Mouse (Mus musculus) gastrocnemius, adult 18-20 months (tissue): ENCODE results near the gene Ffar4. TPM values are rescaled to one million over a fixed set of nuclear protein-coding genes. Genes with fewer than 3 reads are reported as not detected.

Source experiments
- DNase-seq: peaks from one replicate; pipeline ENCODE4 v3.0.0; 2021; ENCODE audit warnings: low spot score
- total RNA-seq, 2 experiments: library from RNA; stranded (reverse); gene quantifications; 2 replicates each; pipeline ENCODE4 v1.2.3; 2021

Ffar4 gene
- total RNA-seq, 2 experiments from 2014 or later, result not detected

DNA sequence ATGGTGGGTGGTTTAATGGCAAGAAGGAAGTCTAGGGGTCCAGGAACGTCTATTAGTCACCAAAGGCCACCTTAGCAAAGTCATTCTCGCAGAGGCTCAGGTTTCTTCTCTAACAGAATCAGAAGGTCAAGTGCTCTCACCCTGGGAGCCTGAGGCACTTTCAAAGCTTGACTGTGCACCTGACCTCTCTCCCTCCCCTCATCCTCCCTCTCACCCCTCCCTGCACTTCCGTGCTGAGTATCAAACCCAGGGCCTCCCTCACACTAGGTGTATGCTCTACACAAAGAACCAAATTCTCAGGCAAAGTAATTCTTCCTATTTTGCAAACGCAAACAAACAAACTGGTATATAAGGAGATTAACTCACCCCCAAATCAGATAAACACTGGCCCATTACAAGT is 640 bp upstream of the Ffar4 start:
- no peak for DNase-seq

DNA sequence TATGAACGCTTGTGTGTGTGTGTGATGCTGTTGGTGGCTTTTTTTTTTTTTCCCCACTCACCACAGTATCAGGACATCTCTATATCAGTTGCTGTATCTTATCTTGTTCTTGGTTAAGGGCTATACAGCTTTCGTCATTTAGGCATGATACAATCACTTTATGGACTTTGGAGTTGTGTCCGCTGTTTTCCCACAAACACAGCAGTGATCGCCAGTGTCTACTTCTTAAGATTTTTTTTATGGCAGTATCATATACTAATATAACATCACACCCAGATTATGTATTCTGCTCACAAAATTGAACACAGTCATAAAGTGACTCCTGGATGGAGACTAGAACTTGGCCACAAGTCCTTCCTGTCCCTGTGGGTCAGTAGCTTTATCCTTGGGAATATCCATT is 11.0 kb downstream of the Ffar4 start:
- no peak for DNase-seq

DNA sequence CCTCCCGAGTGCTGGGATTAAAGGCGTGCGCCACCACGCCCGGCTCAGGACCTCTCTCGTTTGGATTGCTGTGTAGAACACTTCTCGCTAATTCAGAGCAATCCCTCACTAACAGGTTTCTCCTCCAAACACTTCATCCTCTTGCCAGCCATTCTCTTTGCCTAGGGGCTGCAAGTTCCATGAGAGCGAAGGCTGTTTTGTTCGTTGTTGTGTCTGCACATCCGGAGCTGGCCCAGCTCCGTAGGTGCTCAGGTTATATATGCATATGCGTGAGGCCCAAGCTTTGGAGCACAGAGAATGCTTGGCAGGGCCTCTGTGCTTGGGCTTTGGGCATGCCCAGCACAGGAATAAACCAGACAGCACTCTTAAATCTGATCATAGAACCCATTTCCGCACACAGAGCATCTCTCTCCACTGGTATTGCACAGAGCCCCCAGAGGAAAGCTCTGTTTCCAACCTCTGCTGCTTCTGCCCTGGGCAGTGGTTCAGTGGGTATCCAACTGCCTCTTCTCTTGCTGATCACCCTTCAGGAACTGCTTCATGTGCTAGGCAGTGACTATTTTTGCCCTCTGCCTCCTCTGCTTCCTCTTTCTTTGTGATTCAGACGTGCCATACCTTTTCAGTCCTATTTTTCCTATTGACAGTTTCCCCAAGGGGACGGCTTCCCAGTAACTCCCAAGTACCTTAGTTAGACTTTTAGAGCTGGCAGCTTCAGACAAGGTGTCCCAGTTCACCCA is 12.8 kb downstream of the Ffar4 start:
- DNase-seq, result no peak

DNA sequence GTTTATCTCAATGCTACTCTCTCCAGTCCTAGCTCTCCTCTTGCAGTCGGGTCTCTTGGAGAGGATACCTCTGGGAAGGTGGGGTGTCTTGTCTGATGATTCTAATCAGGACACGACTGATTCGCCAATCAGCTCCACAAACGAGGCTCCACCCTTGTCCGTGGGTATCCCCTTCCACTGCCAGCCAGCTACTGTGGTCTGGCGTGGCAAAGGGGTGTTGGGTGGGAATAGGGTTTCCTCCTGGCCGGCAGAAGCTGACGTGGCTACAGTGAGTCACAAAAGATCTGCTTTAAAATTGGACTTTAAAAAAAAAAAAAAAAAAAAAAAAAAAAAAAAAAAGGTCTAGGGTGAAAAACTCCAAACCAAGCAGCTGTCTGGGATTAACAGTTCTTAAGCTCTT is 14.2 kb downstream of the Ffar4 start:
- DNase-seq, result no peak

DNA sequence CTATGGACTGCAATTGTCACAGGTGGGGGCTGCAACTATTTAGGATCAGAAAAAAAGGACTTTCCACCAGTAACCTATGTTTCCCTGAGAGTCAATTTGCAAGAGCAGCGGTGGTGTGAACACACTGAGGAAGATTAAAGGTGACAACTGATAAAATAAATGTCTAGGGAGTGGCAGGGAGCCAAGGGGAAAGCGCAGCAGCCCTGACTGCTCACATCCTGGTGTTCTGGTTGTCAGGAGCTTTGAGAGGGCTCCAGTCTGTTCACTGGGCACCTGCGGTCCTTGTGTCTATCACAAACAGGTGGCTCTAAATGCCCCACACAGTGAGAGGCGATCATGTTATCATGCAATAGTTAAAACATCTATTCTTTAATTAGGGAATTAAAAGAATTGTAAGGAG is 15.7 kb downstream of the Ffar4 start:
- no peak for DNase-seq

DNA sequence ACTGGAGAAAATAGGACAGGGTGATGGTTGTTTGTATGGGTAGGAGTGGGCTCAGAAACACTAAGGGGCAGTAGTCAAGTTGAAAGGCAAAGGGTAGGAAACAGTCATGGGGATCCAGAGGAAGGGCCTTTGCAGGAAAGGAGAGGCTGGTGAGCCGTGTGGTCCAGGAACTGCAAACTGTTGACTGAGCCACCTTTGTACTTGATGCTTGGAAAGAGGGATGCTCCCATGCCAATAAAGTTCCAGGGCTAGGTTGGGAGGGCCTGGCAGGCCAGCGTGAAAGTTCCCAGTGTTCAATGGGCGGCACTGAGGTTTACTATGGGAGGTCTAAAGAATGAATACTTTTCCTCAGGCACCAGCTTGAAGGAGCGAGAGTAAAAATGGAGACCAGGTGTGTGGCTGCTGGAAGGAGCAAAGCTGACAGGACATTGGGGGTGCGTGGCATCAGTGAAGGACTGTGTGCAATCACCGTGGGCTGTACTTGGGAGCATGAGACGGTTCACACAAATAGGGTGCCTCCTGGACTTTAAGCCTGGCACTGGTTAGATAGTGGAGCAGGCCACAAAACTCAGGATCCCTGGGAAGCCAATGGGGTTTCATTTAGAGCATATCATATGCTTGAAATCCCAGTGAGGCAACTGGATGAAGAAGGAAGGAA is 18.1 kb downstream of the Ffar4 start:
- no peak for DNase-seq

DNA sequence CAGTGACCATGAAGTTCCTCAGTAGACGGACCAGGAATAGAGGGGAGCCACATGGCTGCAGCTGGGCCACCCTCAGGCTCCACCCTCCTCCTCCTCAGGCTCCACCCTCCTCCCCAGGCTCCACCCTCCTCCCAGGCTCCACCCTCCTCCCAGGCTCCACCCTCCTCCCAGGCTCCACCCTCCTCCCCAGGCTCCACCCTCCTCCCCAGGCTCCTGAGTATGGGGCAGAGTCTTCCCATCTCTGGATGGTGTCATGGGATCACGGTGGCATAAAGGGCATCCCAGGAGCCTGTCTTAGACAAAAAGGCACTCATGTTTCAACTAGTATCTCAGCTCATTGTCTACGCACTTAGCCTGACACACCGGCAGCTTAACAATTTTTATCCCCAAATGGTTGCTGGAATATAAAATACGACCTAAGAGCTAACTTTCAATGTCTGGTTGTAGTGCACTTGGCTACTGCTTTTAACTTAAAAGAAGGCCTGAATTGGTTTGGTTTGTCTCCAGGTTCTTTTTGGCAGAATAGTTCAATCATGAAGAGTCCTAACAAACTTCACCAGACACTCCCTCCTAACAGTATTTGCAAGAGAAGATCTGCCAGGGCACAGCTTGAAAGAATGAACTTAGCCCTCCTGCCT is 23.4 kb downstream of the Ffar4 start:
- DNase-seq, result no peak

DNA sequence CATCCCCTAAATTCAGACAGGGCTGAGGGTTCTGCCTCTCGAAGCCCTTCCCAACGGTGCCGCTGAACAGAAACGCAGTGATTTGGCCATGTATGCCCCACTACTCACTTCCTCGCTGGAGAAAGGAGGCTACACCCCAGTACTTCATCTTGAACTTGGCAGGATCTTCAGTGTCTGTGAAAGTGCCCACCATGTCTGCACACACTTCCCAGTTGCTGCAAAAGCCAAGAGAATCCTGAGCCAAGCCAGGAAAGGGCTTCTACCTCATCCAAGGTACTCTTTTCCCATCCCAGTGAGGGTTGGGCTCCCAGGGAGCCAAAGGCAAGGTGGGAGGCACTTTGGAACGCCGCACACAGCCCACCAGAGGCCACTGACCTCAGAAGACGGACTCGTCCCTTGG is 27.1 kb downstream of the Ffar4 start:
- DNase-seq, result no peak

DNA sequence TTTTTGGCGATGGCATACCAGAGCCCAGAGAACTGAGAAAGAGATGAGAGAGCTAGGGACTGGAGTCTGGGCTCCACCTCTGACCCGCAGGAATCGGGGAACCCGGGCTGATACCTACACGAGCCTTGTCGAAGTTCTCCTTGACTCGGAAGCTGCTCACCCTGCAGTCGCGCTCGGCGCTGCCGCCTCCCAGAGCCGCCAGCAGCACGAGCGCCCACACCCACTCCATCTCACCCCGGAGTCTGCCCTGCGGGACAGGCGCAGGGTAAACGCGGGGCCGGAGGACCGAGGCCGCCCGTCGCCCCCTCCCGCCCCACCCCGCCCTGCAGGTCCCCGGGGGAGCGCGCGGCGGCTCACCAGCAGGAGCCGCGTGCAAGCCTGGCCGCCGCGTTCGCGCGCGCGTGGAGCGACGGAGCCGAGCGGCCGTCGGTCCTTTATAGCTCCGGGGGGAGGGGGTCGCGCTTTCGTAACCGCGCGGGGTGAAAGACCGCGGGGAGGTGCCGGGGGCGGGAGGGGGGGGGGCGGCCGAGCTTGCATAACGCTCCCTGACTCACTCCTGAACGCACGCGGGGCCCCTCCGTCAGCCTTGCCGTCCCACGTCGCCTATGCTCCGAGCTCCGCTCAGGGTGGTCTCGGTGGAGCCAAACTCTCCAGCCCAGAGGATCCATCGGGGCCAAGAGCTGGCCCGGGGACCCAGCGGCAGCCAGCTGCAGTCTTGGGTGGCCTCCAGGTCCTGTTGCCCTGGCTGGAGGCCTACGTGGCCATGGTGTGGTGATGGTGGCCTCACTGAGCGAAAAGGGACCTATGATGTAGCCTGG is 27.7 kb downstream of the Ffar4 start:
- DNase-seq, result peak; percentile 6

DNA sequence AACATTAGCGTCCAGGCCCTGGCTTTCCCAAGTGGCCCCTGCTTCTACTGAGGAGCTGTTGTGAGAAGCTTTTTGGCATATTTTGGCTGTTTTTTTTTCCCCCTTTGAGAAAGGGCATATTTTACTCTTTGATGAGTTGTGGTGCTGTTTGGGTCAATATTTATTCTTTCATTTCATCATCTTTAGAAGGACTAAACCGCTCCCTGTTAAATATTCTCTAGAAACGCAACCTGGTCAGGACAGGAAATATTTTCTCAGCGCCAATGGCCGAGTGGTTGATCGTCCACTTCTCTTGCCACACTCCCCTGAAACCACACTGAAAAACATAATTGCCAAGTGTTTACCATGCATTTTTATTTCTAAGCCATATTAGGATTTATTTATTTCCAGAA is 28.3 kb downstream of the Ffar4 start, which contains the start of gene Rbp4:
Gene Rbp4 (minus strand): TSS at position 63 of the 392 bp plus-strand sequence.
- DNase-seq, result no peak

DNA sequence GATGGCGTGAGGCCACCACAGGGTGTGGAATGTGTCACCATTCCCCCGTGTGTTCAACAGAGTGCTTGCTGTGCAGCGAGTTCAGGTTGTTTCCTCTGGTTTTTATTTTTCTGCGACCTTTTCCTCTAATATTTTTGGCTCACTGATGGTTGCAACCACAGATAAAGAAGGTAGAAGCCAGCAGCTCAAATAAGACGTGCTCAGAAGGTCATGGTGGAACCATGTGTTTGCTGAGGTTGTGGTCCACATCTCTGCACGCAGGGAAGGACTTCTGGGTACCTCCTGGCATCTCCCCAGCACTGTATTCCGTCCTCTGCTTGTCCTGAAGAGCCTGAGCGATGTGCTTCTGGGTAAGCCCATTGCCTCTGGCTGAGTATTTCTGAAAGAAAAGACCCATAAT is 29.8 kb downstream of the Ffar4 start:
- no peak for DNase-seq

DNA sequence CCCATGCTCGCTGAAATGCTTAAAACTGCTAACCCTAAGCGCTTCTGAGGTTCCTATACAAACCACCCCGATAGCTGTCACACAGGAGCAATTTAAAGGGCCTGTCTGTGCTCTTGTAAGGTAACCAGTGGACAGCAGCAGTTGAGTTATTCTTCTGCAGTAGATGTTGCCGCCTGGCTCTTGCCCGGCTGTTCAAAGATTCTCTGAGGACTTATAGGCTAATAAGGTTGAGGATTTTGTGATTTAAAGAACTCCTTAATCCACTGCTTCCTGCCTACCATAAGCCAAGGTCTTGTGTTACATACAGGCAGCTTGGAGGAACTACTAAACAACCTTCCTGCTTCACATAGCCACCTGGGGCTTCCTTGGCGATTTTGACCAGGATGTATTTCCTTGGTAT is 35.6 kb downstream of the Ffar4 start, which contains the start of gene Pde6c:
Gene Pde6c (plus strand): TSS at position 301 of the 400 bp plus-strand sequence.
- no peak for DNase-seq

DNA sequence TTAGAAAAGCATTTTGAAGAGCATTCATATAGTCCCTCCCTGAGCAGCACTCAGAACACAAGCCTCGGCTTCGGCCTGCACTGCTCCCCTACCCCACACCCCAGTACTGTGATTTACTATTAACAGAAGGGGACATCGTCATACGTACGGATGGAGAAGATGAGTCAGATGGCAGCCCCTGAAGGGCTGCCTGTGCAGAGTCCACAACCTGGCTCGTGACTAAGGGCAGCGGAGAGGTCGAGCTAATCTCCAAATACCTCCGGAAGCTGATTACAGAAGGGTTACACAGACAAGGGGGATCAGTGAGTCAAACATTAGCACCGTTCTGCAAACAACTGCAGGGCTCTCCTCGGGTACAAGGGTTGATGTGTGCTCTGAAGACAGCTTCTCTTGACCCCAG is 37.1 kb downstream of the Ffar4 start:
- no peak for DNase-seq

DNA sequence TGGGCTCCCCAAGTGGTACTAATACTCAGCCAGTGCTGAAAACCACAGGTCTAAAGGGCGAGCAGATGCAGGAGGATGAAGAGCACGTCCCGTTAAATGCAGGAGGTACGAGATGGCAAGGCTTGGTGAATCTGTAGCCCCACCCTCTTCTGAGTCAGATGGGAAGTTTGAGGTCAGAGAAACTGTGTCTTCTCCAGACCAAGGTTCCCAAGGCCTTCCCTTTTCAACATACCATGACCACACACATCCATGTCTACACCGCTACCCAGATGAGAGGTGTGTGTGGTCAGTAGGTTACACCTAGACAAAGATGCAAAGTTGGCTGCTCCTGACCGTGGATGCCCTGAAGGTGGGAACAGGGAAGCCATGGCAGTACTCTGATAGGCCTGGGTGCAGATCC is 37.9 kb downstream of the Ffar4 start:
- no peak for DNase-seq

DNA sequence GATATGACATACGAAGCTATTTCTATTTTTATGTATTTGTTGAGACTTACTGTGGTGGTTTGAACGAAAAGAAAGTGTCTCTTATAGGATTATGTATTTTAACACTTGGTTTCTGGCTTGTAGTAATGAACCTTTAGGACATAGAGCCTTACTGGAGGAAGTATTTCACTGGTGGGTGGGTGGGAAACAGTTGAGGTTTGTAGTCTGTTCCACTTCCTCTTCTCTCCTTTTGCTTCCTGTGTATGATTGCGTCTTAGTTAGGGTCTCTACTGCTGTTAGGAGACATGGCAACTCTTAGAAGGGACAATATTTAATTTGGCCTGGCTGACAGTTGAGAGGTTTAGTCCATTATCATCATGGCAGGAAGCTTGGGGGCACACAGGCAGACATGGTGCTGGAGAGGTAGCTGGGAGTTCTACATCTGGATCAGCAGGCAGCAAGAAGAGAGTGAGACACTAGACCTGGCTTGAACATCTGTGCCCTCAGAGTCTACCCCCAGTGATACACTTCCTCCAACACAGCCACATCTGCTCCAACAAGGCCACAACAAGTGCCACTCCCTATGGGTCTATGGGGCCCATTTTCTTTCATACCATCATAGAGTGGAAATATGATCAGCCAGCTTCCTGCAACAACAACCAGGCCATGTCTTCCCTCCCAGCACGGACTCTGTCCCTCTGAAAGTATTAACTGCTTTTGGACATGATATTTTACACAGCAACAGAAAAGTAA is 46.8 kb downstream of the Ffar4 start:
- DNase-seq, result no peak

DNA sequence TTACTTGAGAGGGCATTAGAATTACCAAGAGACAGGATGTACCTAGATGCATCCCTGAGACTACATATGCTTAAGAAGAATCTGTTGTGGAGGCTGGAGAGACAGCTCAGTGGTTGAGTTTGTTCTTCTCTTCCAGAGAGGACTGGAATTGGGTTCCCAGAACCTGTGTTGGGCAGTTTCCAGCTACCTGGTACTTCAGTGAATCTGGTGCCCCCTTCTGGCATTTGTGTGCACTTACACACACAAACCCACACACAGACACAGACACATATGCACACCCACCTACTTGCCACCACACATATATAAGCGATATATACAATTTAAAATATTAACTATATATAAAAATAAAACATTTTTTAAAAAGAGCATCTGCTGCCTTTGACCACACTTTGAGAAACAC is 59.4 kb downstream of the Ffar4 start:
- DNase-seq, result no peak

DNA sequence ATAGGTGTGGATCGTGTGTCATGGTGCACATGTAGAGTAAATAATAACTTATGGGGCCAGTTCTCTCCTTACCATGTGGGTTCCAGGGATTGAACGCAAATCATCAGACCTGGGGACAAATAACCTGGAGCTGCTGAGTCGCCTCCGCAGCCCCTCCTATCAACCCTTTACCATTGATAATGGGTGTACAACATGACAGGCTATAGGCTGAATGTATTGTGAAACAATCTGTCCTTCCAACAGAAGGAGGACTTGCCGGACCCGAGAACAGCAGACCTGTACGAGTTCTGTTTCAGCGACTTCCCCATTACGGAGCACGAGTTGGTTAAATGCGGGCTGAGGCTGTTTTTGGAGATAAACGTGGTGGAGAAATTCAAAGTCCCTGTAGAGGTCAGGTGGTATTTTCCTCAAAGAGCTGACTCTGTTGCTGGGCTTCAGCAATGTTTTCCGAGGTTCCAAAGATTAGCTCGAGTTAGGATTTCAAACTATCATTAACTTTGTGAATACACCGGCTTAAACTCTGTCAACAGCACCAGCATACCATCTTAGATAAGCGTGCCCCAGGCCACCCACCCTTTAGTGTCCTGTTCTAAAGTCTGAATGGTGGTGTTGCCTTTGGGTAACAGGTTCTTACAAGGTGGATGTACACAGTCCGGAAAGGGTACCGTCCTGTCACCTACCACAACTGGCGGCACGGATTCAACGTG is 64.9 kb downstream of the Ffar4 start:
- DNase-seq, result no peak
